Mouse (Mus musculus) right cerebral cortex, postnatal 14 days (tissue): ENCODE measurements around the gene Eif1.
A peak's percentile ranks its signal among the peaks of the same experiment; 100 is the strongest.
"Not testable (repeated sequence)": the region's sequence is repeated elsewhere in the genome, so short reads cannot be mapped to it uniquely, and the experiment has no call there.

Experiments
- DNase-seq: peaks from one replicate; pipeline ENCODE4 v3.0.0; 2022

The Eif1 gene

DNA sequence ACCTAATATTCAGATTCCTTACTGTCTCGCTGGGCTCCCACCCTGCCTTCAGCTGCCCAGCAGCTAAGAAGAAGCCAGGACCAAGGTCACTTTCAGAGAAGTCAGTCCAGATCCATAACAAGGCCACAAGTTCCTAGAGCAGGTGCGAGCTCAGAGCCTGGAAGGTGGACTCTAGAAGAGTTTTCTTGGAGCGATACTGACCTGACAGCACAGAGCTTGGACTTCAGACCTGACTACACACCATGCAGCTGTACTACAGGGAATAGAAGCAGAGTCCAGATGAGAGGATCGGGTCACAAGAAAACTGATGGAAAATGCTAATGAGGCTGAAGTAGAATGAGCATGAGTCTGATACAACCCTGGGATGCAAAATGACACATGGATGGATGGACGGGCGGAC lies 6.3 kb upstream of the Eif1 start:
- no peak for DNase-seq

DNA sequence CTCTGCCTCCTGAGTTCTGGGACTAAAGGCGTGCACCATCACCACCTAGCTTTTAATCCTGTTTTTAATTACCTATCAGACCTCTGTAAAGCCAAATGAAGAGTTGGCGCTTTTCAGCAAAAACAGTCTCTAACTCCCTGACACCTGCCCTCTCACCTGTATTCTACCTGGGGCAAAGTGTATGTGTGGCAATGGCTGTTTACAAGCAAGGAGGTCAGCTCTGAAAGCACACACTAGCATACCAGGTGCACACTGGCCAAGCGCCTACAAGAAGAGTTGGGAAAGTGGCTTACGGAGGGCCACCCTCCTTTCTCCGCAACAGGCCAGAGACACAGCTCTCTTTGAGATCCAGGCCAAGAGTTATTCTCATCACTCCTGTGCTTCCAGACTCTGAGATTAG lies 4.2 kb upstream of the Eif1 start:
- no peak for DNase-seq

DNA sequence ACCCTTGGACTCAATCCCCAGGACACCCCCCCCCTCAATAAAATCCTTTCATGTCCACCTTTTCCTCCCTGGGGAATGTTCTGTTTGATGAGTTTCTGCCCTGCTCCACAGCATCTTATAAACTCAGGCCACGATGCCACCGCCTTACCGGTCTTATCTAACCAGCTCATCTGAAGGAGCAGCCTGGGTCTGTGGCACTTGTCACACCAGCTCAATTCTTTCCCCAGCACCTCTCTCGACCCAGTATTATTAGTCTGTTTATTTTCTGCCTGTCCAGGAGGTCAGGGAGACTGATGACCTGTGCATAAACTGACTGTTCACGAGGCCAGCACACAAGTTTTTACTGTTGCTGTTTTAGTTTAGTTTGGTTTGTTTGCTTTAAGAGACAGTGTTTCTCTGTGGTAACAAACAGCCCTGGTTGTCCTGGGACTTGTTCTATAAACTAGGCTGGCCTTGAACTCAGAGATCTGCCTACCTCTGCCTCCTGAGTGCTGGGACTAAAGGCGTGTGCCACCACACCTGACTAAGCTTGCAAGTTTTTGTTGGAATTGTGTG lies 1.8 kb upstream of the Eif1 start:
- DNase-seq: no peak

DNA sequence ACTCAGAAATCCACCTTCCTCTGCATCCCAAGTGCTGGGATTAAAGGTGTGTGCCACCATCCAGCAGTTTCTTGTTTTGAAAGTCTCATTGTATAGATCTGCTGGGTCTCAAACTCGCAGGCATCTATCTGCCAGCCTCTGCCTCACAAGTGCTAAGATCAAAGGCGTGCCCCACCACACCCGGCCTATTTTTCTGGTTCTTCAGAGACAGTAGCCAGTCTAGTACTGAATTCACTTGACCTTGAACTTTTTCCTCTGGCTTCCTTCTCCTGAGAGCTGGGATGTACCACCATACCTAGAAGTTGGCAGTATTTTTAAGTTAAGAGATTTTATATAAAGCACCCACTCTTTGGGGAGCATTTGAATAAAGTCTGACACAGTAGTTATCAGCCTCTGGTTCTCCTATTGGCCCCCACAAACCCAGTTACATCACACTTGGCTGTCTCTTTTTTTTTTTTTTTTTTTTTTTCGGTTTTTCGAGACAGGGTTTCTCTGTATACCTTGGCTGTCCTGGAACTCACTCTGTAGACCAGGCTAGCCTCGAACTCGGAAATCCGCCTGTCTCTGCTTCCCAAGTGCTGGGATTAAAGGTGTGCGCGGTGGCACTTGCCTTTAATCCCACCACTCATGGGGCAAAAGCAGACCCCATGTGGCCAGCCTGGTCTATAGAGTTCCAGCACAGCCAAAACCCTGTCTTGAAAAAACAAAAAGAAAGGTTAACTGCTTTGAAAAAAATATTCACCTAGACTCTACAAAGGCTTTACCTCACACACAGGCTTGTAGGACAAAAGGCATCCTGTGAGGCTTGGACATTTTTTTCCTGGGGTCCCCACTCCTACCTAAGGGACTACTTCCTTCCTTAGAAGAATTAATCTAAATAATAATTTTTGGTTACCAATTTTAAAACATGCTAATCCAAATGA lies 895 bp upstream of the Eif1 start:
- DNase-seq: no peak

DNA sequence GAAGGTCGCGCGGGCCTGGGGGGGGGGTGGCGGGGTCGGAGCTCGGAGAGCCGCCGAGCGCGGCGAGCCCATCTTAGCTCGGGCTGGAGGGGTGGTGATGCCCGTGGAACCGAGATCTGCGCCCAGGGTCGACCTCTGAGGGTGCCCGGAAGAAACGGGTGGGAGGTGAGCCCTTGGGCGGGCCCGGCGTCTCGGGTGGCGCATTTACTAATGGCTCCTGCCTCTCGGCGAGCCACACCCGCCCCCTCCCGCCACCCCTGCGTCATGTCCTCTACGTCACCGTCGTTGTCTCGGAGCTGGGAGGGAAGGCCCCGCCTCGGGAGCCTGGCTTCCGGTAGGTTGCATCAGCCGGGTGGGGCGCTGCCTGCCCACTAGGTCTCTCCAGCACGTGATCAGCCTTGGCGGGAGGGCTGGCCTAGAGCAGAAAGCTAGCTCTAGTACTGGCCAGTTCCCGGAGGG lies 516 bp downstream of the Eif1 start:
- peak; percentile 95 for DNase-seq

DNA sequence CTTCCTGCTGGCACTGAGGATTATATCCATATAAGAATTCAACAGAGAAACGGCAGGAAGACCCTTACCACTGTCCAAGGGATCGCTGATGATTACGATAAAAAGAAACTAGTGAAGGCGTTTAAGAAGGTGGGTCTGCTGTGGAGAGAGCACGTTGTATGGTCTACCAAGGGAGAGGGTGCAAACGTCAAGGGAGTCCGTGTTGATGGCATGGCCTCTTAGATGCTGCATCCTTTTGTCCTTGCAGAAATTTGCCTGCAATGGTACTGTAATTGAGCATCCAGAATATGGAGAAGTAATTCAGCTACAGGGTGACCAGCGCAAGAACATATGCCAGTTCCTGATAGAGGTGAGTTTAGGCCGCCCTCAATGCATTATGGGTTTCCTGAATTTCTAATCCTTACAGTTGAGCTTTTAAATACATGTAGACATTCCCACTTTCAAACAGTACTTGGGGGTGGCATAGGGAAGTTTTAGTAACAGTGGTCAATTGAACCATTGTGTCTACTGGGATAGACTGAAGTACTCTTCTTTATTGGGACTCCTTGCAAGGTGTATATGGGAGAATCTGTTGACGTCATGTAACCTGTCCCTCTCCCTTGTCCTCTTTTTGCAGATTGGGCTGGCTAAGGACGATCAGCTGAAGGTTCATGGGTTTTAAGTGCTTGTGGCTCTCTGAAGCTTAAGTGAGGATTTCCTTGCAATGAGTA lies 1.2 kb downstream of the Eif1 start:
- not testable (repeated sequence) for DNase-seq

DNA sequence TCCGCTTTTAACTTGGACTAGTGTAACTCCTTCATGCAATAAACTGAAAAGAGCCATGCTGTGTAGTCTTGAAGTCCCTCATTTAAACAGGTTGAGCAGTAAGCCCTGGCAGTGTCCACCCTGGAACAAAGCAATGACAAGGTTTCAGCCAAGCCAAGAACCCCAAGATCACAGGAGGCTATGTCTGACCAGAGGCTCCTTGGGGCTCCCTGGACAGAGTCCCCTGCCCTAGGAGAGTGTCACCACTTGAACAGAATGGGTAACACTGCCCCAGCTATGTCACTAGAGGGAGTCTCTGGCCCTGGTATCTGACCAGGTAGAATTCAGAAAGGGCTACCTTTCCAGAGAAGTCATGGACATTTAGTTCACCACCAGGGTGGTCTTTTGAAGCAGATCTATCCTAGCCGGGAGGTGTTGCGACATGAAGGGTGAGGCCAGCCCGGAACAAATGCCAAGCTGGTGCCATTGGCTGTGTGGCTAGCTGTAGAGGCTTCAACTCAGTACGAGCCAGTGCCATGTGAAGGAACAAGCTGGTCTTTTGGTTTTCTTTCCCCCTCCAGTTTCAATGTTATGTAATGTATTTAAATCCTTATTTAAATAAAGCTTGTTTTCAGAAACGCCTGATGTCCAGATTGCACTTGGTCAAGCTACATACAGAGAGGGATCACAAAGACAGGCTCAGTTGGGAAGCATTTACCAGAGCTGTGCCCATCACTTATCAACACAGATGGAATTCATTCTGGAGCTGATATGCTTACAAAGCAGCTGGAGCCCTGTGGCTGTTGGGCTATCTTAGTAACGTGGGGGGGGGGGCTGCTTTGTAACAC lies 2.0 kb downstream of the Eif1 start:
- DNase-seq: not testable (repeated sequence)

DNA sequence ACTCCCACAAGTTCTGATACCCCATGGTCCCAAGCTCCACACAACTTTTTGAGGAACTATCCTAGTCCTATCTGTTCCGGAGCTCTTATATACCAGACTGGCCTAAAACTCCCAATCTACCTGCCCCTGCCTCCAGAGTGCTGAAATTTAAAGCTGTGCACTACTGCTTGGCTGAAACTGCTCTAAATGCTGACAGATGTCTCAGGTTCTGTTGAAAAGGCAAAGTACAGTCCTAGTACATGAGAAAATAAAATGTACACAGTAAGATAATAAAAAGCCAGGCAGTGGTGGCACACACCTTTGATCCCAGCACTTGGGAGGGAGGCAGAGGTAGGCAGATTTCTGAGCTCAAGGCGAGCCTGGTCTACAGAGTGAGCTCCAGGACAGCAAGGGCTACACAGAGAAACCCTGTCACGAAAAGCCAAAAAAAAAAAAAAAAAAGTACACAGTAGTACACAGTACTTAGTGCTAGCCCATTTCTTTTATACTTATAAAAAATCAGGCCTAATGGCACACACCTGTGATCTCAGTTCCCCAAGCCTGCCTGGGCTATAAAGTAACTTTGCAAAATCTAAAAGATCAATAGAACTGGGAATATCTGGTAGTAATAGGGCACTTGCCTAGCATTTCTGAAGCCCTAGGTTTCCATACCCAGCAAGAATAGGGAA lies 3.0 kb downstream of the Eif1 start:
- DNase-seq: no peak

DNA sequence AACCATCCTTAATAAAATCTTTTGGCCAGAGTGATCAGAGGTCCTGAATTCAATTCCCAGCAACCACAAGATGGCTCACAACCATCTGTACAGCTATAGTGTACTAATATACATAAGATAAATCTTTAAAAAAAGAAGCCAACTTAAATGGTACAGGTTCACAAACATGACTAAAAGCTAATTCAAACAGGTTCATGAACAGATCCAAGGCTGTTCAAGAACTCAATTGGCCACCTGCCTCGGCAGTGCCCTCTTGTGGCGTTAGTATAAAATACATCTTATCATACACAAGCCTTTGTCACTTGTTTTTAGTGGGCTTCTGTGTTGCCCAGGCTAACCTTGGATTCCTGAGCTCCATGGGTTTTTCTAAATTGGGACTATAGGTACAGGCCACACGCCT lies 3.9 kb downstream of the Eif1 start:
- peak; percentile 71 for DNase-seq

DNA sequence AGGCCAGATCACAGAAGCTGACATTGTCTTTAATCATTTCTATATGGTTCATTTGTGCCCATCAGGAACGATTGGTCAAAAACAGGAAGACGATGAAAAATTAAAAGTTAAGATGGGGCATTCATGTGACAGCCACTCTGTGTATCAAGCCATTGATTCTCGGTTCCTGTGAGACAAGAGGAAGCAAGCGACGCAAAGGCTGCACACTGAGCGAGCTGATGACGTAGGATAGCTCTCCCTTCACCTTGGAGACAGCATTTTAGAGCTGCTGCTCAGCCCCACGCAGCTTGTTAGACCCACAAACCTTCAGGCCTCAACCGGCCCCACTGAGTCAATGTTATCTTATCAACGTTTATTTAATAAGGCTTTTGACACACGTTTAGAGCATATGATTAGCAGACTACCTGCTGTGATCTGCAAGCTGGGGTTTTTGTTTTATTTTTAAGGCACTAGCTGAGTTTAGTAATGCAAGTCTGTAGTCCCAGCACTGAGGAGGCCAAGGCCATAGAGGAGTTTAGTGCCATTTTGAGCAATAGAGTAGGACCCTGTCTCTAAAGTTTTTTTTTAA lies 5.5 kb downstream of the Eif1 start:
- no peak for DNase-seq

DNA sequence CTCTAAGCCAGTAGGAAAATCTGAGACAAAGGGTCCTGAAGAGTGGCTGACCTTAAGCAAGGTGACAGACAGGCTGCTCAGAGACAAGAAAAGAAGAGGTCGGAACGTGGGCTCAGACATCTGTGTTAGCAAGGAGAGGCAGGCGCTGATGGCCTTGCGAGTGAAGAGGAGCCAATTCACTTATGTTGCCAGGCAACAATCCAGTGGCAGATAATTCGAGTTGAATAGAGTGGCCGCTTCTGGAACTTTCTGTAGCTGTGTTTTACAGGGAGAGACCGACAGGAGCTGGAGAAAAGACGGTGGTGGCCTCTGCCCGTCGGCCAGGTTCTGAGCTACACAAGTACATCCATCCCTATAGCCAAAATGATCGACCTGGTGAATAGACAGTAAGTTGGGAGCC lies 7.6 kb downstream of the Eif1 start:
- no peak for DNase-seq

DNA sequence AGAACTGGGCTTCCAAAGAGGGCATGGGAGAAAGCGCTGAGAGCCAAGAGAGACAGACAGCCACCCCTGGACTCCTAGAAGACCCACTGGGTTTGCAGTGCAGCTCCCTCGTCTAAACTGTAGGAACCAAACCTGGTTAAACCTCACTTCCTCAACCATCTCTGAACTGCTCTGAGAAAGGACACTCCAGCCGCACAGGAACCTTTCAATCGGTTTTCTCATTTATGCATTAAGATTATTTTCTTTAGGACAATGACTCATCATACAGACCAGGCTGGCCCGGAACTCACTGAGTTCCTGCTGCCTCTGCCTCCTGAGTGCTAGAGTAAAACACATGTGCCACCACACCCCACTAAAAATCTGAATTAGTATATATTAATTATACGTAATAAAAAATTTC lies 8.1 kb downstream of the Eif1 start:
- no peak for DNase-seq

DNA sequence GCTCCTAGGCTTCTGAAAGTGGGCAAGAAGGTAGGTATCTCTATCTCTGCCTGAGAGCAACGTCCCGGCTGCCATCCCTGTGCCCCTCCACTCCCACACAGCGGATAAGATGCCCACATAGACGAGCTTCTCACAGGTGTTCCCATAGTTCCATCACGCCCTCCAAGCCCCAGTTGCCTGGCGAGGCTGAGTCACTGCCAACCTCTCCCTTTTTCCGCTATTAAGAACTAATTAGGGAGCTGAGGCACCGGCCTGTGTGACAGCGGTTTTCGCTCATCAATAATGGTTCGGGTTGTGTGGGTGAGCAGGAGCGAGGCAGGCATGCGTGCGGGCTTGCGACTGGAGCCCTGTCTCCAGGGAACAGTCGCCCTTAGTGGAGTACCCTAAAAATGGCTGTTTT lies 10.6 kb downstream of the Eif1 start:
- DNase-seq: no peak

DNA sequence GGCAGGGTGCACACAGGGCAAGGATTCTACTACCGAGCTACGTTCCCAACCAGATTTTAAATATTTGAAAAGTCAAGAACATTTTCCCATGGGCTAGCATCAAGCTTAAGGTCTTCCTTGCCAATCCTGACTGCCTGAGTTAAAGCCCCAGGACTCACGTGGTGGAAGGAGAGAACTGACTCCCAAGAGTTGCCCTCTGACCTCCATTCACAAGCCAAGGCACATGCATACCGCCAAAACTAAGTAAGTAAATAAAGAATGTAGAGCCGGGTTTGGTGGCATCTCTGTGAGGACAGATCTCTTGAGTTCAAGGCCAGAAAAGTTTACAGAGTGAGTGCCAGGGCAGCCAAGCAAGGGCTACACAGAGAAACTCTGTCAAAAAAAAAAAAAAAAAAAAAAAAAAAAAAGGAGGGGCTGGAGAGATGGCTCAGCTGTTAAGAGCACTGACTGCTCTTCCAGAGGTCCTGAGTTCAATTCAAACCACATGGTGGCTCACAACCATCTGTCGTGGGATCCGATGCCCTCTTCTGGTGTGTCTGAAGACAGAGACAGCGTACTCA lies 11.2 kb downstream of the Eif1 start:
- DNase-seq: not testable (repeated sequence)

DNA sequence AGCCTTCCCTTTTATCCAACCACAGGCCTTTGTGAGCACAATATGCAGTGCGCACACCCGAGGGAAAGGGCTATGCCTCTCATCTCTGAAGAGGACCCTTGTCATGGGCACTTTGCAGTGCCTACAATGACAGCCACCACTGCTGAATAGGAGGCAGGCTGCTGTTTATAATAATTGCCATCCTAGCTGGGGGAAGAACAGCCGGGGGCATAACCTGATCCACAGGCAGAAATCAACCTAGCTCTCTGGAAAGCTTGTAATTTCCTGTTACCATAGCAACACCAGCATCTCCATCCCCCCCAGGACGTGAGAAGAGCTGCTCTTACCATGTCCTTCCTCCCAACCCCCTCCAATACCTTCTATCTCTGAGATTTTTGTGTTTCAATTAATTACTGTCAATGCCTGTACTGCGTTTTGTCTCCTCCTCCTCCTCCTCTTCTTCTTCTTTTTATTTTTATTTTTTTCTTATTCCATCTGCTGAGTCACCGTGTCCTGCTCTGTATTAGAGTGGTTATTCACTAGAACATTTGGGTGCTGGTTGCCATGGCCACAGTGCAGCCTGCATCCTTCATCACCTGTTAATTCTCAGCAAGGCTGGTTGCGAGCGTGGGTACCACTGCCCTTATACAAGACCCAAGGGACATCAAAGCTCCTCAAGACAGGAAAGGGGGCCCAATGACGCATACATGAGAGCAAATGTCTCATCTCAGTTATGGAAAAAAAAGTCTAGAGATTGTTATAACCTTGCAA lies 13.3 kb downstream of the Eif1 start:
- peak; percentile 51 for DNase-seq

DNA sequence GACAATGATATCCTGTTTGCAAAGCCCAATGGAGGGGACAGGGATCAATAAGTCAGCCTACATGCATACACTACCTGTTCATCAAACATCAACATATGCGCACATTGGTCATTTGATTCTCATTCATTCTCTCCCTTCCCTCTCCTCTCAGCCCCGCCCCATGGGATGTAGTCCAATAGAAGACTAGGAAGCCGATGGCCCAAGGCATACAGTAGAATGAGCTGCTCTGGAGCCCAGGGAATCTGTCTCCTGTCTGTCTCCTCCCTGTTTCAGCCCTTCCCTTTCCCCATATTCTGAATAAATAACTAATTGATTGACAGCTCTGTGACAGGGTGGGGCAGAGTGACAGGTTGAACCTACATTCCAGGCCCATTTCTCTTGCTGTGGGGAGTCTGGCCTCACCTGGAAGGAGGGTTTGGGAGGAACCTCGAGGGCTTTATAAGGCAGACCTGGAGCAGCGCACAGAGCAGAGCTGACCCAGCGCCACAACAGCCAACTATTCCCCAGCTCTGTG lies 14.3 kb downstream of the Eif1 start, which contains the start of gene Gast:
Gene Gast (plus strand): TSS at position 464 of the 514 bp plus-strand sequence.
- no peak for DNase-seq

DNA sequence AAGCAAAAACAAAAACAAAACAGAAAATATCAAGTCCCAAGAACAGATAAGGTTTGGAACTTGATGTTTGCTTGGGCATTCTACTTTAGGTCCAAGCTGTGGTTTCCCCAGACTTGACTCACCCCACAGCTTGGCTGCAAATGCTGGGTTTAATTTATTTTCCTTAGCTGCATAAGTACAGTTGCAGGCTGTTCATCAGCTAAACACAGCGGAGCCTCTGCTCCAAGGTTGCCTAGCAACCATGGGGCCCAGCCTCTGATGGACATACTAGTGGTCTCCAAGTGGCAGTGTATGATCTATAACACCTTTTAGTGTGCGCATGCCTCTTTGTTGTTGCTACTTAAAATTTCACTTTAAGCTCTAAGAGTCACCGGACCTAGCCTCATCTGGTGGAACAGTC lies 16.0 kb downstream of the Eif1 start:
- DNase-seq: no peak

DNA sequence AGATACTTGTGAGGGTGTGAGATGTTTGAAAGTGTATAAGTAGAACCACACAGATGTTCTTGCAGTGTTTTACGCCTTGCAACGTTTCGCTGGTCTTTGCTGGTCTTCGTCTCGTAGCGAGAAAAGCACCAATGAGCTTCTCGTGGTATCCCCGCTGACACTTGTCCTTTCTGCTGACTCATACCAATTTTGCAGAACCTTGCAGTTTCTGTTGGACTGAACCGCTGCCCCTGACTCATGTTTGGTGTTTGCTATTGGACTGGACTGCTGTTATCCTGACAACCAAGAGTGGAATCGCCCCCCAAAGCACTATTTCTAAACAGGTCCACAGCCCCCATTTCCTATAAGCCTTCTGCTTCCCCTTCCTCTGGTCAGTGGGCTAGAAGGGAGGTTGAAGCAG lies 24.6 kb downstream of the Eif1 start:
- DNase-seq: no peak

DNA sequence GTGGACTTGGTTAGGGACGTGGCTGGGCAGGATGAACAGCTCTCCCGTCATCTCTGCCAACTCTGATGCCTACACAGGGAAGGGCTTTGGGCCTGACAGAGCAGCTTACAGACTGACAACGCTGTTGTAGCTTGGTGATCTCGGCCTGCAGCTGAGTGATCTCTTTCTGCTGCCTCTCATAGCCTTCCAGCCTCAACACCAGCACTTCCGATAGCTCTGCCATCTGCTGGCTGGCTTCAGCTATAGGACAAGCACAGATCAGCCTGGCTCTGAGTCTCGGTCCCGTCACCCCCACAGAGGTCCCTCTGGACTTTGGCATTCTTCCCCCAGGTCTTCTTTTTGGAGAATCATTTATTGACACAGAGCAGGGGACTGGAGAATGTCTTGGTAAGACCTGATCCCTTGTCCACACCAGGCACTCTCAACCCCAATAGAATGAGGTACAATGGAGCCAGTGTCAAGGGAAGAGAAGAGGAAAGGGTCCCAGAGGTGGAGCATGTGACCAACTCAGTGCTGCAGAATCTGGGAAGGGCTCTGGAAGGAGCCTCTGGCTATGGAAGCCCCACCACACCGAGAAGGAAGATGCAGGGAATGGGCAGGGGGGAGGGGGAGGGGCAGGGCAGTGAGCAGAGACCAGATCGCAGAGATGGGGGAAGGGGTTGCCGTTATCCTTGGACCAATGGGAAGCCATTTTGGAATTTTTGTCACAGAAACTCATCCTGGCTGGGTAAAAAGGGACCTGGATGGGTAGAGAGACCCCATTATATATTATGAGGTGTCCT lies 32.6 kb downstream of the Eif1 start:
- DNase-seq: no peak
